Mouse (Mus musculus) left cerebral cortex, postnatal 36 days (tissue): Measurements from ENCODE around the gene Aspscr1. TPM values are rescaled to one million over a fixed set of nuclear protein-coding genes. Genes with fewer than 3 reads are reported as not detected.

ENCODE experiments used
- microRNA-seq: library from miRNA; unstranded; fragments of <30 nt; microRNA quantifications from one replicate; pipeline ENCODE4 v1.2.0, GENCODE M21; 2022
- total RNA-seq, 2 experiments: library from RNA; stranded (reverse); gene quantifications; 2 replicates each; pipeline ENCODE4 v1.2.3; 2021

Gene Aspscr1
- total RNA-seq, 2 experiments from 2014 or later, result 53.1 to 56.9 TPM

Small RNA genes lying within 50 kb of the gene (microRNA-seq; reads per million reads assigned to microRNA genes)
- gene Mir6936, result 1.3 reads per million

Other genes starting within 250 kb of the Aspscr1 start
- gene Nploc4, start 235.3 kb upstream of the Aspscr1 start, total RNA-seq, result 10 to 100 TPM; 65.3 to 77.0 TPM
- gene Tspan10, start 230.3 kb upstream of the Aspscr1 start, total RNA-seq, result 1 to 10 TPM in 1 of 2 experiments, not detected in 1; 1.8 TPM
- gene Pde6g, start 219.5 kb upstream of the Aspscr1 start, total RNA-seq, result under 1 TPM; 0.37 to 0.66 TPM
- 10 to 100 TPM; 14.3 to 20.6 TPM for gene Oxld1, start 214.9 kb upstream of the Aspscr1 start, total RNA-seq
- 10 to 100 TPM; 19.9 to 29.4 TPM for gene Ccdc137, start 214.9 kb upstream of the Aspscr1 start, total RNA-seq
- gene Arl16, start 205.4 kb upstream of the Aspscr1 start, total RNA-seq, result 10 to 100 TPM; 49.3 to 55.0 TPM
- gene Mrpl12, start 188.4 kb upstream of the Aspscr1 start, total RNA-seq, result 10 to 100 TPM; 75.6 to 78.5 TPM
- gene Slc25a10, start 181.1 kb upstream of the Aspscr1 start, total RNA-seq, result 10 to 100 TPM; 18.2 to 21.9 TPM
- gene Gcgr, start 142.3 kb upstream of the Aspscr1 start, total RNA-seq, result not detected
- 10 to 100 TPM; 73.4 to 91.7 TPM for gene Mcrip1, start 123.2 kb upstream of the Aspscr1 start, total RNA-seq
- gene Ppp1r27, start 121.8 kb upstream of the Aspscr1 start, total RNA-seq, result not detected
- gene P4hb, start 99.7 kb upstream of the Aspscr1 start, total RNA-seq, result 100 to 1,000 TPM; 122 to 126 TPM
- 100 to 1,000 TPM; 304 to 344 TPM for gene Arhgdia, start 91.3 kb upstream of the Aspscr1 start, total RNA-seq
- 10 to 100 TPM; 59.7 to 67.5 TPM for gene Alyref, start 74.6 kb upstream of the Aspscr1 start, total RNA-seq
- 10 to 100 TPM; 91.4 to 99.7 TPM for gene Anapc11, start 74.6 kb upstream of the Aspscr1 start, total RNA-seq
- gene Npb, start 64.5 kb upstream of the Aspscr1 start, total RNA-seq, result 1 to 10 TPM in 1 of 2 experiments, not detected in 1; 1.2 TPM
- gene Pcyt2, start 55.0 kb upstream of the Aspscr1 start, total RNA-seq, result 100 to 1,000 TPM; 115 to 135 TPM
- gene Sirt7, start 47.7 kb upstream of the Aspscr1 start, total RNA-seq, result 10 to 100 TPM; 37.8 to 43.3 TPM
- 100 to 1,000 TPM in 1 of 2 experiments, 10 to 100 TPM in 1; 76.5 to 103 TPM for gene Mafg, start 39.4 kb upstream of the Aspscr1 start, total RNA-seq
- 1 to 10 TPM; 2.9 to 3.9 TPM for gene Pycr1, start 29.2 kb upstream of the Aspscr1 start, total RNA-seq
- 10 to 100 TPM in 1 of 2 experiments, 1 to 10 TPM in 1; 8.2 to 11.9 TPM for gene Myadml2, start 24.8 kb upstream of the Aspscr1 start, total RNA-seq
- gene Notum, start 11.8 kb upstream of the Aspscr1 start, total RNA-seq, result 1 to 10 TPM; 5.6 to 6.6 TPM
- gene Cenpx, start 40.8 kb downstream of the Aspscr1 start, total RNA-seq, result 10 to 100 TPM; 18.1 to 19.2 TPM
- gene Lrrc45, start 41.0 kb downstream of the Aspscr1 start, total RNA-seq, result 10 to 100 TPM; 41.9 to 66.1 TPM
- 10 to 100 TPM; 34.7 to 39.9 TPM for gene Rac3, start 48.5 kb downstream of the Aspscr1 start, total RNA-seq
- gene Dcxr, start 54.3 kb downstream of the Aspscr1 start, total RNA-seq, result 10 to 100 TPM in 1 of 2 experiments, 1 to 10 TPM in 1; 8.7 to 10.3 TPM
- 1 to 10 TPM in 1 of 2 experiments, under 1 TPM in 1; 0.32 to 1.6 TPM for gene Cbr2, start 59.1 kb downstream of the Aspscr1 start, total RNA-seq
- gene Hmga1b, start 89.8 kb downstream of the Aspscr1 start, total RNA-seq, result 10 to 100 TPM; 23.4 to 34.8 TPM
- gene Rfng, start 111.2 kb downstream of the Aspscr1 start, total RNA-seq, result 10 to 100 TPM; 63.7 to 65.9 TPM
- 100 to 1,000 TPM; 130 to 153 TPM for gene Gps1, start 111.3 kb downstream of the Aspscr1 start, total RNA-seq
- 10 to 100 TPM; 39.4 to 42.4 TPM for gene Dus1l, start 123.4 kb downstream of the Aspscr1 start, total RNA-seq
- gene Fasn, start 151.6 kb downstream of the Aspscr1 start, total RNA-seq, result 100 to 1,000 TPM; 182 to 190 TPM